In genomic region chr1:54743072-54743471, GRCm38 (mm10) we compare ENCODE assay signal across 16 mouse cellular contexts.
"Had no signal": no experiment of that assay in that cellular context is flagged by ENCODE, and none has a peak within 500 bp of the region (broad histone marks: within the 10 kb centered on the region; RNA-seq: fewer than 3 reads in every experiment).

No protein-coding gene starts in this region.

- H3K4me2 ChIP-seq: limb, embryonic 12.5 days; limb, embryonic 15.5 days; liver, embryonic 11.5 days; lung, embryonic 14.5 days; midbrain, embryonic 12.5 days had no signal

- DNase-seq: kidney, adult 18-20 months; kidney, adult 9 months; kidney, postnatal 14 days; kidney, postnatal 4 days; left cerebral cortex, postnatal 4 days; liver, postnatal 0 days; lung, embryonic 14.5 days; thymus, postnatal 25 days had no signal

- H3K9ac ChIP-seq: limb, embryonic 12.5 days; limb, embryonic 15.5 days; liver, embryonic 14.5 days; liver, postnatal 0 days; lung, embryonic 14.5 days; midbrain, embryonic 12.5 days had no signal

- H3K4me3 ChIP-seq: limb, embryonic 12.5 days; limb, embryonic 15.5 days; midbrain, embryonic 12.5 days had no signal

- ATAC-seq: liver, postnatal 0 days; lung, postnatal 0 days had no signal

- H3K9me3 ChIP-seq: limb, embryonic 12.5 days; limb, embryonic 15.5 days; midbrain, embryonic 12.5 days had no signal

- H3K27ac ChIP-seq: limb, embryonic 12.5 days; limb, embryonic 15.5 days; liver, embryonic 14.5 days; macrophage; midbrain, embryonic 12.5 days; stomach, postnatal 0 days had no signal

- H3K36me3 ChIP-seq: midbrain, embryonic 12.5 days had no signal

- H3K4me1 ChIP-seq: limb, embryonic 12.5 days; limb, embryonic 15.5 days; midbrain, embryonic 12.5 days had no signal

- H3K27me3 ChIP-seq: limb, embryonic 12.5 days; limb, embryonic 15.5 days; midbrain, embryonic 12.5 days had no signal
